Mouse (Mus musculus) retina, adult 2 months (tissue): ENCODE measurements at regions not wholly inside any gene's neighbourhood (a gene's known extent, or its start where the extent isn't known, plus 50 kb on each side); places are given as distances from the start of the nearest gene placed in this dataset.
"Not testable (repeated sequence)": the region's sequence is repeated elsewhere in the genome, so short reads cannot be mapped to it uniquely, and the experiment has no call there.

ENCODE experiments used
- DNase-seq: peaks from one replicate; pipeline ENCODE4 v3.0.0-alpha.2; 2012; ENCODE audit warnings: low read depth, low spot score

DNA sequence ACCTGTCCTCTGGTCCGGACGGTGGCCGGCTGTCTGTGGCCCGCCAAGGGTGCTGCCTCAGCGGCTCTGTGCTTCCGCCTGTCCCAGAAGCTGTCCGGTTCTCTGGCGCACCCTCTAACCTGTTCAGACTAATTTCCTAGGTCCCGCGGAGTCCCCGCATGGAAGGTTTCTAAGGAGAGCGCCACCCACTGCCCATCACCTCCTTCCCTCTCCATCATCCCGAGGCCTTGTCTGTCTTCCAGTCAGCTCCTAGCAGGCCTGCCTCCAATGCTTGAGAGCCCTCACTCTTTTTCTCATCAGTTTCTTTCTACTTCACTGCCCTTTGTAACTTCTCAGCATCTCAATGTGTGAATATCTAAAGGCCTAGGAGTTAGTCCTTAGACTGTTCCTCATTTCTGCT is 86.4 kb upstream of the Zfp746 start:
- not testable (repeated sequence) for DNase-seq

DNA sequence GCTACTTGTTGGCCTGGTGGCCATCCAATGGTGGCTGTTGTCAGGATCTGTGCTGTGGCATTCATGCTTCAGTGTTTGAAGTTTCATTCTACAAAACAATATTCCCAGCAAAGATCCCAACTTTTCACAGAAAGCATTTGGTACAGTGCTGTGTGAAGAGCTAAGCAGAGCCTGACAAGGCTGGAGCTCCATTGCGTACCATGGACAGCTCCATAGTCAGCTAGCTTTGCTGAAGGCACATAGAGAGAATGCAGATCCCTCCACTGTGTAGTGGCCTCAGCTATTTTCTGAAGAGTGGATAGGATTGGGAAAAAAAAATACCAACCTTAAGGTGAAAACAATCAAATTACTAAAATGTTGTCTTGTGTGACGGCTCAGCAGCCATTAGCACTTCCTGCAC is 50.5 kb upstream of the Zfp746 start:
- no peak for DNase-seq
